Mouse (Mus musculus) lung, embryonic 16.5 days (tissue): Measurements from ENCODE around the gene Espl1. TPM values are rescaled to one million over a fixed set of nuclear protein-coding genes. Genes with fewer than 3 reads are reported as not detected.
"Not testable (repeated sequence)": the region's sequence is repeated elsewhere in the genome, so short reads cannot be mapped to it uniquely, and the experiment has no call there.

Experiments
- ATAC-seq: fragments of 200-750 bp; cut with Nextera tagmentation; 2 replicates; pipeline ENCODE4 v1.8.0; 2017; ENCODE audit warnings: low read depth, mild to moderate bottlenecking, moderate library complexity
- H3K27ac ChIP-seq: fragments of 300-500 bp; sonication (generic); 2 replicates; pipeline ENCODE4 v1.5.1; 2014; ENCODE audit warnings: mild to moderate bottlenecking, control low read depth, low read length
- H3K27me3 ChIP-seq: fragments of 300-500 bp; sonication (generic); 2 replicates; pipeline ENCODE4 v1.6.1; 2014; ENCODE audit warnings: low read depth, low read length, mixed read lengths; ENCODE audit not compliant: control insufficient read depth, insufficient read depth
- H3K36me3 ChIP-seq: fragments of 300-500 bp; sonication (generic); 2 replicates; pipeline ENCODE4 v1.6.1; 2014; ENCODE audit warnings: low read length; ENCODE audit not compliant: control insufficient read depth, insufficient read depth
- H3K4me1 ChIP-seq: fragments of 300-500 bp; sonication (generic); replicated peaks from 2 replicates; pipeline ENCODE4 v1.6.1; 2014; ENCODE audit warnings: low read length, mixed read lengths; ENCODE audit not compliant: control insufficient read depth, insufficient read depth
- H3K4me2 ChIP-seq: fragments of 300-500 bp; sonication (generic); 2 replicates; pipeline ENCODE4 v1.6.1; 2014; ENCODE audit warnings: low read depth, low read length, control low read depth
- H3K4me3 ChIP-seq: fragments of 300-500 bp; sonication (generic); 2 replicates; pipeline ENCODE4 v1.5.1; 2014; ENCODE audit warnings: mild to moderate bottlenecking, low read length, control low read depth
- H3K9ac ChIP-seq: fragments of 300-500 bp; sonication (generic); 2 replicates; pipeline ENCODE4 v1.6.1; 2014; ENCODE audit warnings: low read length, control low read depth
- H3K9me3 ChIP-seq: fragments of 300-500 bp; sonication (generic); 2 replicates; pipeline ENCODE4 v1.6.1; 2016; ENCODE audit warnings: low read length; ENCODE audit not compliant: control insufficient read depth
- WGBS: fragments of 180-500 bp; shearing (Covaris S2); extraction: QIAGEN DNeasy Blood & Tissue Kit; methylation state at CpG from one replicate; pipeline ENCODE4 v1.1.7; 2014; 5-methylcytosine and 5-hydroxymethylcytosine counted together
- polyA plus RNA-seq: library from polyadenylated mRNA; unstranded; fragments of >200 nt; fragmentation: Nextera tagmentation; extraction: Ambion mirVana; gene quantifications from 2 replicates; pipeline ENCODE4 v1.2.1, GENCODE M21; 2015

Espl1 gene
- polyA plus RNA-seq, 1 experiment from 2014 or later, result 30.6 TPM

GRCm38 (mm10) chr15:102324654-102325473 is 28.8 kb downstream of the Espl1 start:
- Histone ChIP-seq H3K9me3 (no peaks in the 10 kb centered on the region), H3K4me3 (peak overlapping the region; percentile 11; the same call in 1 of the 2 replicates), H3K4me2 (peak overlapping the region; percentile 52), H3K27me3 (no peaks in the 10 kb centered on the region), H3K9ac (0 out of 2 replicates have a peak overlapping the region, but pooled peaks have one; percentile 9), H3K4me1 (peaks cover 7% of the 10 kb centered on the region), H3K36me3 (peaks cover 30% of the 10 kb centered on the region), H3K27ac (no peak overlapping the region)
- 72% methylated on average over 12 of the region's 12 CpGs for WGBS
- no peak for ATAC-seq

GRCm38 (mm10) chr15:102326022-102326576 is 30.0 kb downstream of the Espl1 start, which contains the start of gene Pfdn5:
Gene Pfdn5 (plus strand): TSS chr15:102326116.
- ATAC-seq, result peak; percentile 94
- WGBS, result under 1% methylated on average over 40 of the region's 40 CpGs
- Histone ChIP-seq H3K27me3 (no peaks in the 10 kb centered on the region), H3K9ac (peak within 1 kb of the TSS; percentile 76), H3K4me1 (peaks cover 8% of the 10 kb centered on the region), H3K4me3 (peak within 1 kb of the TSS; percentile 68), H3K4me2 (peak within 1 kb of the TSS; percentile 75), H3K27ac (peak within 1 kb of the TSS; percentile 61), H3K36me3 (peaks cover 29% of the 10 kb centered on the region), H3K9me3 (no peaks in the 10 kb centered on the region)

- Histone ChIP-seq H3K9ac (peak overlapping the region; percentile 76), H3K4me1 (peaks cover 12% of the 10 kb centered on the region), H3K36me3 (peaks cover 29% of the 10 kb centered on the region), H3K4me3 (peak overlapping the region; percentile 68), H3K27ac (no peak overlapping the region), H3K27me3 (no peaks in the 10 kb centered on the region), H3K9me3 (no peaks in the 10 kb centered on the region), H3K4me2 (peak overlapping the region; percentile 75)
- WGBS, result 50% methylated on average over 8 of the region's 8 CpGs
- no peak for ATAC-seq
Observed at GRCm38 (mm10) chr15:102326892-102327291, 30.8 kb downstream of the Espl1 start.

- H3K4me1 ChIP-seq, result peaks cover 21% of the 10 kb centered on the region
- H3K27me3 ChIP-seq, result no peaks in the 10 kb centered on the region
- peaks cover 31% of the 10 kb centered on the region for H3K36me3 ChIP-seq
- peak within 1 kb of the TSS; percentile 70 for H3K4me2 ChIP-seq
- H3K27ac ChIP-seq, result peak within 1 kb of the TSS; percentile 81
- ATAC-seq, result peak; percentile 94
- H3K4me3 ChIP-seq, result peak within 1 kb of the TSS; percentile 76
- peak within 1 kb of the TSS; percentile 76 for H3K9ac ChIP-seq
- WGBS, result under 1% methylated on average over 30 of the region's 30 CpGs
- H3K9me3 ChIP-seq, result no peaks in the 10 kb centered on the region
Observed at GRCm38 (mm10) chr15:102331610-102332015, 35.5 kb downstream of the Espl1 start, which contains the start of gene Myg1. Gene Myg1 (plus strand): TSS chr15:102331709.

DNA sequence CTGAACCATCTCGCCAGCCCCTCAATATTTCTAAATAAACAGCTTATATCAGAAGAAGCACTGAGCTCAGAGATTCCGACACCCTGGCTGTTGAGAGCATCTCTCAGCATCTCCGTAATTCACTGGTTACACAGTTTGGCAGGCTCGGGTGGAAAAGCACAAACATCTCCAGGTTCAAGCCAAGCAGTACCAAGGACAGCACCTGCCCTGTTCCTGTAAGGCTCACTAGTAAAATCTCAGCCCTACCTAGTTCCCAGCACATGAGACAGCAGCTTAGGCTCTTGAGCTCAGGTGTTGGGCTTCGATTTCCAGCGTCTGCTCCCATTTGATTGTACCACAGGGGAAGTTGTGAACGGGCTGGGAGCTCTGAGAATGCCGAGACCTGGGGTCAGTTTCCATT is 39.2 kb downstream of the Espl1 start:
- no peak overlapping the region for H3K9ac ChIP-seq
- no peaks in the 10 kb centered on the region for H3K9me3 ChIP-seq
- H3K4me3 ChIP-seq, result no peak overlapping the region
- H3K27me3 ChIP-seq, result no peaks in the 10 kb centered on the region
- no peak overlapping the region for H3K27ac ChIP-seq
- WGBS, result 83% methylated on average over 8 of the region's 8 CpGs
- ATAC-seq, result no peak
- H3K36me3 ChIP-seq, result peaks cover 37% of the 10 kb centered on the region
- peaks cover 17% of the 10 kb centered on the region for H3K4me1 ChIP-seq
- H3K4me2 ChIP-seq, result no peak overlapping the region

- H3K27me3 ChIP-seq, H3K27ac ChIP-seq, H3K9me3 ChIP-seq, H3K4me3 ChIP-seq, H3K4me2 ChIP-seq, ATAC-seq, H3K9ac ChIP-seq: not testable (repeated sequence)
- WGBS, result 91% methylated on average over 5 of the region's 5 CpGs
- Histone ChIP-seq H3K36me3 (peaks cover 36% of the 10 kb centered on the region), H3K4me1 (peaks cover 17% of the 10 kb centered on the region)
Observed at GRCm38 (mm10) chr15:102335925-102336324, 39.9 kb downstream of the Espl1 start.

DNA sequence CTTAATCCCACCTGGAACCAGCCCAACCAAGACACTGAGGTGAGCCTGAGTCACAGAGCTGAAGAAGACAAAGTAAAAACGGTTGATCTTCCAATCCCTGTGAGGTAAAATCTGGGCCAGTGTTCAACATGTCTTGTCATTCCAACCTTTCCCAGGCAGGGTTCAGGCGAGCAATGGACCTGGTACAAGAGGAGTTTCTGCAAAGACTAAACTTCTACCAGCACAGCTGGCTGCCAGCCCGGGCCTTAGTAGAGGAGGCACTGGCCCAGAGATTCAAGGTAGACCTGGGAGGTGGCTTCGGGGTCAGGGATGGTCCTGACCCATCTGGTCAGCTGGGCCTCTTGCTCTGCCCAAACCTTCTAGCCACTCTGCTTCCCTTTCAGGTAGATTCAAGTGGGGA is 40.9 kb downstream of the Espl1 start:
- Histone ChIP-seq H3K36me3 (peaks cover 36% of the 10 kb centered on the region), H3K9ac (no peak overlapping the region), H3K4me3 (no peak overlapping the region), H3K9me3 (no peaks in the 10 kb centered on the region), H3K4me2 (no peak overlapping the region), H3K27ac (no peak overlapping the region), H3K4me1 (peaks cover 11% of the 10 kb centered on the region), H3K27me3 (no peaks in the 10 kb centered on the region)
- WGBS, result 86% methylated on average over 4 of the region's 4 CpGs
- no peak for ATAC-seq

DNA sequence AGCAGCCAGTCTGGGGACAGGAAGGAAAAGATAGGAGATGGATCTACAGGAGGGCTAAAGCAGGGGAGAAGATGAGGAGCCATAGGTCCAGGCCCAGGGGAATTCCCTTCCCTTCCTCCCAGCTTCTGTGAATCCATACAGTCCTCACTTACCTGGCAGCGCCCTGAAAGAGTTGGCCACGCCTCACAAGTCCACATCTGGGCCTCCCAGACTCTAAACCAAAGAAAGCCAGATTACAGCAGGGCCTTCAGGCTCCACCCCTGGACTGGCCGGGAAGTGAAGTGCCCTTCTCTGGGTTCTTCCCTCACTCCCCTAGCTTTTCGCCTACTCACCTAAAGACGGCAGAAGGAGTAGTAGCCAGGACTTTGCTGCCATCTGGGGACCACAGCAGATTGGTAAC is 43.5 kb downstream of the Espl1 start:
- no peak overlapping the region for H3K27ac ChIP-seq
- no peaks in the 10 kb centered on the region for H3K4me1 ChIP-seq
- WGBS, result 52% methylated on average over 5 of the region's 5 CpGs
- H3K27me3 ChIP-seq, result no peaks in the 10 kb centered on the region
- H3K4me2 ChIP-seq, result no peak overlapping the region
- no peak for ATAC-seq
- H3K4me3 ChIP-seq, result no peak overlapping the region
- peaks cover 32% of the 10 kb centered on the region for H3K36me3 ChIP-seq
- H3K9ac ChIP-seq, result no peak overlapping the region
- H3K9me3 ChIP-seq, result no peaks in the 10 kb centered on the region

DNA sequence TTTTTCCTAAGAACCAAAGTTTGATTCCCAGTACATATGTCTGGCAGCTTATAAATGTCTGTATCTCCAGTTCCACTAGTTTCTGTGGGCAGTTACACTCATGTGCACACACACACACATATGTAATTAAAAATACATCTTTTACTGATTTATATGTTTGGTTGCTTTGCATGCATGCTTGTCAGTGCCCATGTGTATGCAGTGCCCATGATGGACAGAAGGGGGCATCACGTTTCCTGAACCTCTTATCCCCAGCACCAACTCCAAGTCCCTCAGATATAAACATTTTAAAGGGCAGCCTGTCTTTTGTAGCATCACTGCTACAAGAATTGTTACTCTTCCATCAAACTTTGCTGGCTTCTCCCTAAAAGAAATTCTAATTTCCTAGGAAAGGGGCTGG is 45.5 kb downstream of the Espl1 start:
- H3K4me1 ChIP-seq, result no peaks in the 10 kb centered on the region
- H3K4me2 ChIP-seq, result no peak overlapping the region
- no peak overlapping the region for H3K27ac ChIP-seq
- H3K9ac ChIP-seq, result no peak overlapping the region
- no peak overlapping the region for H3K4me3 ChIP-seq
- no peaks in the 10 kb centered on the region for H3K9me3 ChIP-seq
- H3K27me3 ChIP-seq, result no peaks in the 10 kb centered on the region
- WGBS, result 10% methylated on average over 1 of the region's 1 CpGs
- ATAC-seq, result no peak
- peaks cover 35% of the 10 kb centered on the region for H3K36me3 ChIP-seq
